Mouse (Mus musculus): ENCODE data around the gene Cd244a.

DNA sequence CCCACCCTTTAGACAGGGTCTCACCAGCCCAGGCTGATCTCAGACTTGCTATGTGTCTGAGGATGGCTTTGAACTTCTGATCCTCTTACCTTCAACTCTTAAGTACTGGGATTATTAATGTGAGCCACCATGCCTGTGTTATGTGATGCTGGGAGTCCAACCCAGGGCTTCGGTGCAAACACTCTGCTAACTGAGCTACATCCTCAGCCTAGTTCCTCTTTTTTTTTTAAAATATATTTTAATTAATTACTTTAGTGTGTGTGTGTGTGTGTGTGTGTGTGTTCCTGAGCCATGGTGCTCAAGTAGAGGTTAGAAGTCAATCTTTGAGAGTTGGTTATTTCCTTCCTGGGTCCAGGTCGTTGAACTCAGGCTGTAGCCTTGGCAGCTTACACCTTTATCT, 4.0 kb downstream of the Cd244a start:
- TF ChIP-seq POLR2A (IDR thresholded peaks at IDR 0.05; ENCODE audit: insufficient read length, low read depth), result no peak
- TF ChIP-seq MAX (IDR thresholded peaks at IDR 0.05; ENCODE audit: low read depth), result no peak
- TF ChIP-seq MYOD1 (IDR thresholded peaks at IDR 0.05; ENCODE audit: control insufficient read depth in 1 of 3, insufficient read length in 2 of 3, low read depth in 2 of 3), result no peak
- no peak for TF ChIP-seq TCF12 (IDR thresholded peaks at IDR 0.05; ENCODE audit: insufficient read depth, poor library complexity, severe bottlenecking)
- TF ChIP-seq TCF3 (IDR thresholded peaks at IDR 0.05; ENCODE audit: insufficient read length, low read depth), result no peak
- no peak for TF ChIP-seq E2F4 (IDR thresholded peaks at IDR 0.05; ENCODE audit: insufficient read depth)
- TF ChIP-seq MYOG (IDR thresholded peaks at IDR 0.05; ENCODE audit: control insufficient read depth in 1 of 3, insufficient read depth in 1 of 3, insufficient read length in 2 of 3, low read depth in 2 of 3), result no peak
